Comparison of ENCODE assay signal across 8 mouse cellular contexts in genomic region chr15:25773711-25774513, GRCm38 (mm10).
DNase-seq lines count a peak whose midpoint lies in the region; ATAC-seq and TF ChIP-seq lines count a peak whose summit lies in the region.

No protein-coding gene starts in this region.

- H3K36me3 ChIP-seq in kidney, adult 2 months (ENCODE audit: control insufficient read depth, insufficient read depth, low read length) = no peaks in the 10 kb centered on the region; the same call in 1 of the 2 replicates
- H3K36me3 ChIP-seq in limb, embryonic 12.5 days = peaks cover 40% of the 10 kb centered on the region
- H3K36me3 ChIP-seq in midbrain, embryonic 12.5 days = peaks cover 18% of the 10 kb centered on the region

- ATAC-seq in limb, embryonic 12.5 days (ENCODE audit: insufficient number of reproducible peaks, insufficient read depth, low FRiP score, low TSS enrichment, low read depth) = peak; percentile 89
- peak; percentile 94 for ATAC-seq in midbrain, embryonic 12.5 days (ENCODE audit: low FRiP score, low read depth)
- ATAC-seq in erythroid progenitor cell, adult 5-6 weeks (replicated peaks; ENCODE audit: low FRiP score, poor library complexity, severe bottlenecking) = no peak

- peak overlapping the region; percentile 41 for H3K27ac ChIP-seq in kidney, adult 2 months (ENCODE audit: insufficient read depth, low read depth, low read length)
- peak overlapping the region; percentile 96 for H3K27ac ChIP-seq in limb, embryonic 12.5 days
- H3K27ac ChIP-seq in midbrain, embryonic 12.5 days (replicated peaks) = peak overlapping the region; percentile 89

- TF ChIP-seq POLR2A in kidney, adult 2 months (IDR thresholded peaks at IDR 0.05; ENCODE audit: low read depth, low read length) = no peak

- H3K4me2 ChIP-seq in limb, embryonic 12.5 days = peak overlapping the region; percentile 62
- H3K4me2 ChIP-seq in midbrain, embryonic 12.5 days (replicated peaks) = peak overlapping the region; percentile 62

- peak overlapping the region; percentile 56 for H3K9ac ChIP-seq in limb, embryonic 12.5 days (replicated peaks)
- H3K9ac ChIP-seq in midbrain, embryonic 12.5 days (replicated peaks) = peak overlapping the region; percentile 53

- DNase-seq in WW6 (ENCODE audit: low read depth, low spot score) = peak; percentile 87
- peak; percentile 88 for DNase-seq in embryo, embryonic 9.5 days (ENCODE audit: extremely low spot score)
- DNase-seq in heart, adult 9 months (ENCODE audit: low spot score in 2 of 2) = peak; percentile 67 to 77
- peak; percentile 86 for DNase-seq in kidney, adult 2 months
- DNase-seq in spleen, adult 18-20 months = peak; percentile 16 to 48

- peaks cover 18% of the 10 kb centered on the region; the same call in 1 of the 2 replicates for H3K4me1 ChIP-seq in kidney, adult 2 months (ENCODE audit: control insufficient read depth, insufficient read depth, low read length)
- H3K4me1 ChIP-seq in limb, embryonic 12.5 days (replicated peaks) = peaks cover 49% of the 10 kb centered on the region
- peaks cover 65% of the 10 kb centered on the region for H3K4me1 ChIP-seq in midbrain, embryonic 12.5 days

- WGBS in kidney, adult 2 months = 11% methylated on average over 21 of the region's 21 CpGs
- WGBS in limb, embryonic 12.5 days = 4% methylated on average over 21 of the region's 21 CpGs
- 3% methylated on average over 21 of the region's 21 CpGs for whole genome bisulfite sequencing in midbrain, embryonic 12.5 days

- no peaks in the 10 kb centered on the region for H3K27me3 ChIP-seq in kidney, adult 2 months (replicated peaks; ENCODE audit: control insufficient read depth, insufficient read depth, low read length)
- H3K27me3 ChIP-seq in limb, embryonic 12.5 days = no peaks in the 10 kb centered on the region
- H3K27me3 ChIP-seq in midbrain, embryonic 12.5 days = no peaks in the 10 kb centered on the region

- no peaks in the 10 kb centered on the region for H3K9me3 ChIP-seq in limb, embryonic 12.5 days
- no peaks in the 10 kb centered on the region for H3K9me3 ChIP-seq in midbrain, embryonic 12.5 days

- H3K4me3 ChIP-seq in kidney, adult 2 months (ENCODE audit: insufficient read depth, low read depth, low read length) = peak overlapping the region; percentile 33
- H3K4me3 ChIP-seq in limb, embryonic 12.5 days (replicated peaks) = peak overlapping the region; percentile 39
- peak overlapping the region; percentile 43 for H3K4me3 ChIP-seq in midbrain, embryonic 12.5 days

- TF ChIP-seq CTCF in kidney, adult 2 months (conservative IDR thresholded peaks at IDR 0.05; ENCODE audit: insufficient read depth, insufficient read length, low read depth, low read length) = no peak

Comparison
In these comparisons a context has a peak if more than half of its experiments do, and no peak if none do; other contexts are left out.
1. DNase-seq: peak in every context shown above with its lines; median percentile 88 in embryo, embryonic 9.5 days; 87 in WW6; 86 in kidney, adult 2 months; 72 in heart, adult 9 months; 32 in spleen, adult 18-20 months.
2. H3K27ac ChIP-seq: peak in every context shown above with its lines; median percentile 96 in limb, embryonic 12.5 days; 89 in midbrain, embryonic 12.5 days; 41 in kidney, adult 2 months.